Mouse (Mus musculus): ENCODE results near the gene Zdhhc5.
"Not testable (repeated sequence)": the region's sequence is repeated elsewhere in the genome, so short reads cannot be mapped to it uniquely, and the experiment has no call there.

Gene Zdhhc5

DNA sequence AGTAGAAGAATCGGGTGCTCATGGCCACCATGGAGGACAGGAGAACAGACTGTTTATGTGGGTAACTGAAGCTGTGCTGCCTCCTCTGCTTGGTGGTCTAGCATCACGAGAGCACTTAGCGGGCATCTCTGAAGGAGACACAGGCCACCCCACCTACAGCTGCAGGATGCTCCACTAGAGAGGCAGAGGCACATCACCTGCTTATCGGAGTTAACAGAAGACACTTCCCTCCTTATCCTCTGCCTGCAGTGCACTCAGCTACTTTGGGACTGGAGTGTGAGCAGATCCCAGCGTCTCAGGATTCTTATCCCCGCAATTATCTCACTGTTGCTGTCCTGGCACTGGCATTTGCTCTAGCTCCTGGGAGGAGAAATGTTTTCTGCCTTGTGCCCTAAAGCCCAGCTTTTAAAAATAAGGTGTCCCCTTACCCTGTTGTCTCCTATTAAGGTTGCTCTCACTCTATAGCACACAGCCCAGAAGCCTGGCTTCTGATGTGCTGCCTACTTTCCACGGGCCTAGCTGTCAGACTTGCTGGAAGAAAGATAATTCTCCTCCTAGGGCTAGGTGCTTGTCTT, 20.5 kb upstream of the Zdhhc5 start:
- intact Hi-C loops (cut with DNase I) = no loop called here

DNA sequence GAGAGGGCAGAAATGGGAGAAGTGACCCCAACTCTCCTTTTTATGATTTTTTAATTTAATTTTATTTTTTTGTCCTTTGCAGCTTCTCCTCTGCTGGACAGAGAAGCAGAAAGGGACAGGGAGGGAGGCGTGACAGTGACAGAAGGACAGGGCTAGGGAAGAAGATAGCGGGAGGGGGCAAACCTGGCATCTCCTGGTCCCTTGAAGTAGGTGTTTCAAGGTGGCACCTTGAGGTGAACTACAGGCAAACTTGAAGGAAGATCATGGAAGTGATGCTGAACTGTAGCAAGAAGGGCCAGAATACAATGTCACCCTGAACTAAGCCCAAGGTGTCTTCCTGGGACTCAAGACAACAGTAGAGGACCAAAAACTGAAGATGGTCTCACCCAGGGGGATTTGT, 19.9 kb upstream of the Zdhhc5 start:
- intact Hi-C loops (cut with DNase I) = no loop called here

DNA sequence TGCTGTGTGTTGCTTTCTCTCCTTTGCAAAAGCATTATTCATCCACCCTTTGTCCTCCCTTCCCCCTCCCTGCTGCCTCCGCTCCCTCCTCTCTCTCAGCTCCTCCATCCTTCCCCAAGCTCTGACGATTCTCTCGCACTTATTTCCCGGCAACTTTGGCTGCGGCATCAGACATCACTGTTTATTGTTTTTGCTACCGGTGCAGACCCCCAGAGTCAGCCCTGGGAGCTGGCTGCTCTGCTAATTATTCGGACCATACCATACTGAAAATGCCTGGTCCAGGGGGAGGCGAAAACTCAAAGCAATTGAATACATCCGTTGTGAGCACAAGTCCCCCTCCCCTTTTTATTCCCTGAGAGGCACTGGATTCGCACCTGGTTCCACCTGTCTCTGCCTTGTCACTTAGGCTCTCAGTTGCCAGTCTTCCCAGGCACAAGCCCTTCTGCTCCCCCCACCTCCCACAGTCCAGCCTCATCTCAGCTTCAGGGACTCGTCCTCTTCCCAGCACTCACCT, 19.4 kb upstream of the Zdhhc5 start:
- intact Hi-C loops (cut with DNase I) = no loop called here

DNA sequence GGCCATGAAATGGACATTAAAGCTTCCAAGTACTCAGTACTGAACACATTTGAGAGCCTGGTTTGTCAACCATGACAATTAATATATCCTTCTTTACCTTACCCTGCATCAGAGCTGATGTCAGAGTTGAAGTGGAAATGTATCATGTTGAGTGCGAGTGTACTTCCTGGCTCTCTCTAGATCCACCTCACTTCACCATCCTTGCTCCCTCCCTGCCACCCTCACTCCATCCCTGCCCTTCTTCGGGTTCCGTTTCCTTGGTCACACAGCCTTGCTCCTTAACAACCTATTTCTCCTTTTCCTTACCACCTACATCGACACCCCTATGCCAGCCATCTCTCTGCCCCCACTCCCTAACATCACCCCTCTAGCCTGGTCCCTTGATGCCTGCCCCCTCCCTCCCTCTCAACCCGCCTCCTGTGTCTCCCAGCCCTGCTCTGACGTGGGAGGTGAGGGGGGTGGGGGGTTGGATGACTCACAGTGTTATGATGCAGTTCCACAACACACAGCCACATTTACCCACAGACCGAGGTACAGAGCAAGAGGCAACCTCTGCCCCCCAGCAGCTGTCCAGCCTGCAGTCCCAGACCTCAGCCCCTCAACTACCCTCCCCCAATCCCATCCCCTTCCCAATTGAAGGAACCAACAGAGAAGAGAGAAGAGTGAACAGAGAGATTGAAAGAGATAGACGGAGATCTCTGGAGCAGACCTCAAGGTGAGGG, 18.8 kb upstream of the Zdhhc5 start, which contains the start of gene Ypel4:
Gene Ypel4, plus strand, starts transcription at position 480 of the 722 bp plus-strand sequence.
- intact Hi-C loops (cut with DNase I) = no loop called here

DNA sequence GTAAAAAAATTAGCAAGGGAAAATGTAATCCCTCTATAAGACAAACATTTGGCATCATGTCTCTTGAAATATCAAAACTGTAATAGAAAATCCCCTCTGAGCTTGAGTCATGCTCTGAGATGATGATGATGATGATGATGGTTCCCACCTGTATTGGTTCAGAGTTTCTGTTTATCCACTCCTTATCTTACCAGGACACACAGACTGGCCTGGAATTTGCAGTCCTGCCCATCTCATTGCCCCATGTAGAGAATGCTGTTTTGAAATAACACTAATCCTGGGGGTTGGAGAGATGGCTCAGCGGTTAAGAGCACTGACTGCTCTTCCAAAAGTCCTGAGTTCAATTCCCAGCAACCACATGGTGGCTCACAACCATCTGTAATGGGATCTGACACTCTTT, 17.4 kb upstream of the Zdhhc5 start:
- intact Hi-C loops (cut with DNase I) = no loop called here

DNA sequence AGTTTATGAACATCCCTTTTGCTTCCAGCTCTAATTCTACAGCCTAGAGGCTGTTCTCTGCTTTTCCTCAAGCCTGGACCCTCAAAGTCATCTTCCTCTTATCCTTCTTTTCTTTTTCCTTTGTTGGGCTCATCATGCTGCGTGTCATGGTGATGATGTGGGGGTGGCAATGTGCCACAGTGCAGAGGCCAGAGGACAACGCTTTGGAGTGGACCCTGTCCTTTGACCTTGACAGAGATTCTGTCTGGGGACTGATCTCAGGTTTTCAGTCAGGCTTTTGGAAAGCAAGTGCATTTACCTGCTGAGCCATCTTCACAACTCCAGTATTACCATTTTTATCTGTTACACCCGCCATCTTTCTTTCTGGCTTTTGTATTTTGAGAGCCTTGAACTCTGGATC, 16.2 kb upstream of the Zdhhc5 start:
- intact Hi-C loops (cut with DNase I) = no loop called here

DNA sequence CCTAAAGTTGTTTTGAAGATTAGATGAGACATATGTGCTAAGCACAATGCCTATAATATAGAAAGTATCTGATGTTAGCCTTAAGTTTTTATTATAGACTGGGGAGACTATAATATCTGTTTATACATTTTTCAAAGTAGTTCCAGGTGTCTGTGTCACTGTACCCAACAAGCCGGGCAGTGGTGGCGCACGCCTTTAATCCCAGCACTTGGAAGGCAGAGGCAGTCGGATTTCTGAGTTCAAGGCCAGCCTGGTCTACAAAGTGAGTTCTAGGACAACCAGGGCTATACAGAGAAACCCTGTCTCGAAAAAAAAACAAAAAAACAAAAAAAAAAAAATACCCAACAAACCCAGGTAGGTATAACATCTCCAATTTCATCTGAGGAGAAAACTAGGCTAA, 13.2 kb upstream of the Zdhhc5 start:
- intact Hi-C loops (cut with DNase I) = not testable (repeated sequence)

DNA sequence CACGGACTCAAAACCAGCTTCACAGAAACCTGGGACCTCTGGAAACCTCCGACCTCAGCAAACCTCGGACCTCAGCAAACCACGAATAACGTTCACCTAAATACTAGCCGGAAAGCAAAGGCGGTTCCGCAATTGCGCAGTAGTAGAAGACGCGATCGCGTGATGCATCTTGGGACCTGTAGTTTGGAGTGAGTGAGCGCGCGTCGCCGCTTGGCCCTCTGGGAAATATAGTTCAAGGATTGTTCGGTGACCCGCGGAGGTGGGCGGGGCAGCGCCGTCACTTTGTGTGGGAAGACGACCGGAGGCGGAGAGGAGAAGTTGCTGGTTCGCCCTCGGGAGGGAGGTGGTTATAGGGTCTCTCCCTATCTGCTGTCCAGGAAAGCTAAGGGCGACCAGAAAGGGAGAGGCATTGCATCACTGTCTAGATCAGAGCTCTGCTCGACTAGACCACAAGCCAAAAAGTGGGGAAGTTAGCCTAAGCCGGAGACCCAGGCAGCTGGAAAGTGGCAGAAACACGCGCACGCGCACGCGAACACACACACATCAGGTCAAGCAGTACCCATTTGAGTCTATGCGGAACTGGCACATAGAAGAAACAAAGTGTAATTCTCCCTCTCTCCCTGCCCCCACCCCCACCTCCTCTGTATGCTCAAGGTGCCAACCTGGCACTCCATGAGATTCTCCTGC, 12.3 kb upstream of the Zdhhc5 start, which contains the start of gene Clp1:
Gene Clp1, minus strand, starts transcription at position 179 of the 687 bp plus-strand sequence.
- intact Hi-C loops (cut with DNase I) = no loop called here

DNA sequence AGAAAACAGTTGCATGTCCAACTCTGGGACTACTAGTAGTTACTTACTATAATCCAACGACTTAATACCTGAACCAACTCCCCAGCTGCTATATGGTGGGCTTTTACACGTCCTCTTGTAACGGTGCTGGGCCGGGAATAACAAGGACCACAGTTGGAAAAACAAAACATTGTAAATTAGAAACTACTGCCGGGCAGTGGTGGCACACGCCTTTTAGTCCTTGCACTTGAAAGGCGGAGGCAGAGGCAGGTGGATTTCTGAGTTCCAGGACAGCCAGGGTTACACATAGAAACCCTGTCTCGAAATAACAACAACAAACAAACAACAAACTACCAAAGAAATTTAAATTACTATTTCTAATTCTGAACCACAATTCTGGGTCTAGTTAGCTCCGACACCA, 11.7 kb upstream of the Zdhhc5 start:
- intact Hi-C loops (cut with DNase I) = no loop called here

DNA sequence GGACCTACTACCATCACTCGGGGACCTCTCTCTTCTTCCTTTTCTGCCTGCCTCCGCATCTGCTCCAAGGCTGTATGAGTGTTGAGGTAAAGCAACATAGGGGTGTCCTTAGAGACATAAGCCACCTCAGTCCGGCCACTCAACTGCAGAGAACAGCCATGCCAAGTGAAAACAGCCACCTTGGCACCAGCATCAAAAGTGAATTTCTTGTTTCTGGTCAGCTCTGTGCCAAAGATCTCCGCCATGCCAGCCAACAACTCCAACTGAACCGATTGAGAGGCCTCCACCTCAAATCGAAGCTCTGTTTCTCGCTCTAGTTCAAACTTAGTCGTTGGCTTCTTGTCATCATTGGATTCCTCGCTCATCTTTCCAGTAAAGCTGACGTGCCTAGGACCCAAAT, 10.8 kb upstream of the Zdhhc5 start:
- intact Hi-C loops (cut with DNase I) = no loop called here

DNA sequence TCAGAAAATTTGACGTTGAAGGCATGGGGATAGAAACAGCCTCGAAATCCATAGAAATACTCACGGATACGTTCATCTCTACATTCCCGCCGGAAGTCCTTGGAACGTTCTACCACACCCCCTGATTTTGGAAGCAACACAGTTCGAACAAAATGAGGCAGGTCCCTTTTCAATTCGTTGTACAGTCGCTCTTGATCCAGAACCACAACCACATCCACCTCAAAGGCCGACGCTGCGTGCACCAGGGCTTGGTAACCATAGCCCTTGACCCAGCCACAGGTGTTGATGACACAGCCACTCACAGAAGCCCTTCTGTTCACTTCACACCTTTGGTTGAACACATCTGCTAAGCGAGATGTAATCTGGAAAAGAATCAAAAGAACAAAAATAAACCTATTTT, 8.9 kb upstream of the Zdhhc5 start:
- intact Hi-C loops (cut with DNase I) = no loop called here

DNA sequence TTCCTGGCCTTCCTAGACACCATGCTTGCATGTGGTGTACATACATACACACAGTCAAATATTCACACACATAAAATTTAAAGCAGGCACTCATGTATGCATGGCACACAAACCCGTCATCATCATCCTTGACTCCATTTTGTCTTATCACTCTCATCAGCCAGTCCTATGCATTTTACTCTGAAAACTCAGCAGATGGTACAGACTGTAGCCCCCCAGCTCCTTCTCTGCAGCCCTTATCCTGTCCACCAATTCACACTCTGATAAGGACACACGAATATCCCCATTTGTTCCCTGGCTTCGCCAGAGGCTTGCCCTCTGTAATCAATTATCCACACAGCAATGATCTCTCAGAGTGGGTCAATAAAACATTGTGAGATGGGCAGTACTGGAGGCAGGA, 6.2 kb upstream of the Zdhhc5 start:
- intact Hi-C loops (cut with DNase I) = no loop called here

DNA sequence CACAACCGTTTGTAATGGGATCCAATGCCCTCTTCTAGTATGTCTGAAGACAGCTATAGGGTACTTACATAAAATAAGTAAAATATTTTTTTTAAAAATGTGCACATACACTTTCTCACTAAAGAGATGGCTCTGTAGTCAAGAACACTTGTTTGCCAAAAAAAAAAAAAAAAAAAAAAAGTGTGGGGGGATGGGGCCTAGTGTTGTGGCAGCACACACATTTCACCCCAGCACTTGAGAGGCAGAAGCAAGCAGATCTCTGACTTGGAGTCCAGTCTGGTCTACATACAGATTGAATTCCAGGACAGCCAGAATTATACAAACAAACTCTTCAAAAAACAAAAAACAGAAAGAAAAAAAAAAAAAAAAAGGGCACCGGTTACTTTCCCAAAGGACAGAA, 5.7 kb upstream of the Zdhhc5 start:
- intact Hi-C loops (cut with DNase I) = no loop called here

DNA sequence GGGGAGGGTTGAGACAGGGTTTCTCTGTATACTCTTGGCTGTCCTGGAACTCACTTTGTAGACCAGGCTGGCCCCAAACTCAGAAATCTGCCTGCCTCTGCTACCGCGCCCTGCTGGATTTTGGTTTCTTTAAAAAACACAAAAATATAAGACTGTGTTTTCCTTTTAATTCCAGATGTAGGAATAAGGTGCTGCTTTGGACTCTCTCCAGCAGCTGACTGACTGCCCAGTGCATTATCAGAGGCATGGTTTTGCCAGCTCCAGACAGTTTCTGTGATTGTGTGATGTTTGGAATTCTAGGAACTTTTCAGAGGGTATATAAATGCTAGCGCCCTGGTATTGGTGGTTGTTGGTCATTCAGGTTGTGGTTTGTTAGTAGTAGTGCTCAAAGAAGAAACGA, 2.4 kb upstream of the Zdhhc5 start:
- intact Hi-C loops (cut with DNase I) = no loop called here

DNA sequence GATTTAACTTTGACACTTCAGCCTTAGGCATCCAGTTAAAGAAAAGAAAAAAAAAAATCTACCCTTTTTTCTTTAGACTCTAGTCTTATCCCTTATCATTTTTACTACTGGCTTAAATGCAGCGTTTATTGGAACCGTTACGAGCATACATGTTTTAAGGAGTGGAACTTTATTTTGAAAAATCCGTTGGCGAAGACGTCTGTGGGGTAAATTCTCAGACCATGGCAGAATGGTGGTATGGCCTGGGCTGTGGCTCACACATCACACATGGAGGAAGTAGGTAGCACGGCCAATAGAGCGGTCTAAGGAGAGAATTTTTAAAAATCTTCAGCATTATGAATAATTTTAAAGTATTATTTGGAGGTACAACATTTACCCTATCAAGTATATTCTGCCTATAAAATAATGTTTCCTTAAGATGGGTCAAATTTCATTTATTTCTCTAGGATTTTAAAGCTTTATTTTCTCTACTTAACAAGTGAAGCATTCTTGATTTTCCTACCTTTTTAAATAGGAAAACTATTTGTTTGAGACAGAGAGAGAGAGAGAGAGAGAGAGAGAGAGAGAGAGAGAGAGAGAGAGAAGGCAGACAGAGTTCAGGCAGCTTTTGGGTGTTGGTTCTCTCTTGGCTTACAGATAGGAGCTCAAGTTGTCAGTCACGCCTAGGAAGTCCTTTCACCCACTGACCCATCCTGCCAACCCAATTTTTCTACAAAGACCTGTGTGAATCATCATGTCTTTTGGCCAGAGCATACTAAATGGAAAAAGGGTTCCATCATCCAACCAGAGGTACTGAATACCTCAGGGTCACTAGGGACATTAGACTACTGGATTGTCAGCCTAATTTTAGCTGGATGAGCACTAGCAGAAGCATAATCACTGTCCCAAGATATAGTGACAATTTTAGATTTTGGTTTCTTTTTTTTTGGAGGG, 1.7 kb upstream of the Zdhhc5 start:
- intact Hi-C loops (cut with DNase I) = no loop called here

DNA sequence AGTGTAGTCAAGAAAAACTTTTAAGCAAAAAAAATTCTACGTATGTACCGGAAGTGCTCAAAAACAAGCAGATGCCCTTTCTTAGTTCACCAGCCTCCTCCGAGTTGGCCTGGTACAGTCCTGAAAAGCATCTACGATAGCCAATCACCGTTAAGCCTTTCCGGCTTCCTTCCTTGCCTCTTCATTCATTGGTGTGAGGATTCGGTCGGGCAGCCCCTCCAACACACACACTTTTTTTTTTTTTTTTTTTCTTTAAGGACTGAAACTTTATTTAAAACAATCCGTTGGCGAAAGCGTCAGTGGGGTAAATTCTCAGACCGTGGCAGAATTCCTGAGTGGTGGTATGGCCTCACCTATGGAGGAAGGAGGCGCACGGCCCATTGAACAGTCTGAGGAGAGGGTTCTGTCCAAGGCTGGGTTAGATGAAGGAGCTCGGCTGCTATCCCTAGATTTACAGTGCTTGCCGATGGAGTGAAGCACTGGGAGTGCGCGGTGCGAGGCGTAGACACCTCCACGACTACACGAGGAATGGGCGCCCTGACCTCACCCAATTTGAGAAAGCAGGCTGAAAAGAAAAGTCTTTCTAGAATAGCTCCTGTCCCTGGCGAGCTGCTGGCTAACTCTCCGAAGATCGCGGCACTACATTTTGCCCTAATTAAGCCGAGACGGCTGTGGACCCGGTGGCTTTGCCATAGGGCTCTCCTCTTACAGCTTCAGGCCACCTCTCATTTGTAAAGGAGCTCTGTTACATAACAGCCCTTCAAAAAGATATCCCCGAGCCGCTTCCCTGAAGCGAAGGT, 782 bp upstream of the Zdhhc5 start:
- intact Hi-C loops (cut with DNase I) = no loop called here

DNA sequence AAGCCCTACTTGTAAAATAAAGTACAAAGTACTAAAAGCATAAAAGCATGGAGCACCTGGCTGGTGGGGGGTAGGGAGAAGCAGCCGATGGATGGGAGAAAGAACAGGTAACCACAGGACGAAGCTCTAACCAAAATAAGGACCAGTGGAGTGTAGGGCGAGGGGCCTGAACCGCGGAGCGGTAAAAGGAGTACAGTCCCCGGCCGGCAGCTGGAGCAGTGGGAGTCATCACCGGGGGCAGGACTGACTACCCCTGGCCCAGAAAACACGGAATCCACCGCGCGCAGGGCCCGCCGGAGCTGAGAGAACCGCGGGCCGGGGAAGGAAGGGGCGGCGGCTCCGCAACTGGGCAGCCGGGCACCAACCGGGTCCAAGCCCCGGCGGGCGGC, 564 bp downstream of the Zdhhc5 start:
- intact Hi-C loops (cut with DNase I) = loop anchor here (5.0 kb wide), 1 partner anchor 37 kb away; the partner anchor contains the start of genes Gm28635, Med19 and Tmx2

DNA sequence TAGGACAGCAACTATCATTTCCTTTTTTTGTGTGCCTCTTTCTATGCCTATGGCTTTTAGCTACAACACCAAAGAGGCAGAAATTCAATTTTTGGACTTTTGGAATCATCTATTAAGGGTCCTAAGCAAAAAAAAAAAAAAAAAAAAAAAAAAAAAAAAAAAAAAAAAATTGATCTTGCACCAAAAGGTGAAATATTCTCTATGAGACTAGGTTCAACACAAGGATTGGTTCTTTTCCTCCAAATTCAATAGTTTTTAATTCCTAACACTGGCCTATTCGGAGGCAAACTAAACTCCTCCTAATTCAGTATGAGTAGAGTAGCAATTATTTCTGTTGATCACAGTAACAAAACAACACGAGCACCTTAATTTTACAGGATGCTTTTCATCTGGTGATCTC, 3.1 kb downstream of the Zdhhc5 start:
- intact Hi-C loops (cut with DNase I) = loop anchor here (5.0 kb wide), 1 partner anchor 35 kb away; the partner anchor contains the start of genes Gm28635, Med19 and Tmx2

DNA sequence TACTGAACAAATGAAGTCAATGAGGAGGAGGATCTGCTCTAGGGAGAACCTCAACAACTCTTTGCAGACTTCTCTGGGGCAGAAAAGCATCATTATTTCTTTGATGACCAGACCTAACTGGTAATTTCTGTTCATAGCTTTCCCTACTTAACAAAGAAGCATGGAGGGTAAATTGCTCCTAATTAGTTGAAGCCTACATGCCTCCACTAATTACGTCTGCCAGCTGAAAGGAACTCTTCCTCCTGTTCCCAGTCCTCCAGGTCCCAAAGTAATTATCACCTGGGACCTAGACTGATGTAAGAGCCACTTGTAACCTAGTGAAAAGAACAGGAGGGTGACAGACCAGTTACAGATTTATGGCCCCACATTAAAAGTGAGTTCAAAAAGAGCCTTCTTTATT, 7.5 kb downstream of the Zdhhc5 start:
- intact Hi-C loops (cut with DNase I) = no loop called here

DNA sequence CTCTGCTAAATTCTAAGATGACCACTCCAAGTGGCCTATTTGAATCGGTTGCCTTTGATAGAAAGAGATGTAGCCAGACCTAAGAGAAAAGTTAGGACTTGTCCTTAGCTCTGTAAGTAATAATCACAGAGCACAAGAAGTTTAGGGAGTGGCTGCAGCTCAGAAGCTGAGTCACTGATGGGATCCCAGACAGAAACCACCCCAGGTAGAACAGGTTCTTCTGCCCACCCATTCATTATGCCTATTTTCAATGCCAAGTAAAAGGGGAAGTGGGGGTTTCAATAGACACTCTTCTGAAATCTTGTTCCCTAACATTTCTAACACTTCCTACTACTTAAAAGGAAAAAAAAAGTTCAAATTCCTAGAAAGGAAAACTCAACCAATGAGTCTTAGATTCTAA, 9.7 kb downstream of the Zdhhc5 start:
- intact Hi-C loops (cut with DNase I) = no loop called here
